Mouse (Mus musculus) myocyte (in vitro differentiated cells): ENCODE results near the gene Ap1m2.

Experiments used
- E2F4 ChIP-seq: IDR thresholded peaks from one replicate; pipeline ENCODE4 v1.6.1; 2011; ENCODE audit warnings: mild to moderate bottlenecking, control low read depth, moderate library complexity; ENCODE audit not compliant: insufficient read depth
- MAX ChIP-seq: IDR thresholded peaks from one replicate; pipeline ENCODE4 v1.6.1; 2011; ENCODE audit warnings: low read depth, mild to moderate bottlenecking, control low read depth
- POLR2A ChIP-seq: IDR thresholded peaks from one replicate; pipeline ENCODE4 v1.6.1; 2011; ENCODE audit warnings: low read depth, mild to moderate bottlenecking, control low read depth, moderate library complexity; ENCODE audit not compliant: insufficient read length
- USF1 ChIP-seq: IDR thresholded peaks from one replicate; pipeline ENCODE4 v1.6.1; 2011; ENCODE audit warnings: low read depth, mild to moderate bottlenecking, control low read depth, moderate library complexity

DNA sequence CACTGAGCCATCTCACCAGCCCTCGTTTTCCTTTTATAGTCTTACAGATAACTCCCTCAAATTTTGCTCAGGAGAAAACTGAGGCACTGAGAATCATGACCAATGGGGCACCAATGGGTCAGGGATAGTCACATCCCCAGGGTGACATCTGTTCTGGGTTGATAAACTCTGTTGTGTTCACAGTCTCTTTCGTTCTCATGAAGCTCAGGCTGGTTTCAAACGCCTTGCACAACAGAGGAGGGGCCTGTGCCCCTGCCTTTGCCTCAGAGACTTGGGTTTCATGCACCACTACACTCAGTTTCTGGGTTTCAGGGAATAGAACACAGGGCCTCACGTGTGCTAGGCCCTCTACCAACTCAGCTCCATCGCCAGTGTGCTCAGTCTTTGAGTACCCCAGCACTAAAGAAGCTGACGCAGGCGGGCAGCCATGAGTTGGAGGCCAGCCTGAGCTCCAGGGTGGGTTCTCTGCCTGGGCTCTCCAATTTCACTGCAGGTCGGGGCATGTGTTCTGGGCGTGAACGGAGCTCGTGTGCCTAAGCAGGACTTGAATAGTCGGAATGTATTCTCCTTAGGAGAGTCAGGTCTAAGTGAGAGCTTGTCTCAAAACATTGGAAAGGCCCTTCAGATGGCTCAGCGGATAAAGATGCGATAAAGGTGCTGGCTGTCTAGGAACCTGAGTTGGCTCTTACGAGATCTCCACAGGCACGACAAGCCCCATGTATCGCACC, 47.7 kb downstream of the Ap1m2 start:
- TF ChIP-seq E2F4 (no peak), POLR2A (no peak), USF1 (no peak), MAX (no peak)
